Mouse (Mus musculus) T-cell, adult 66 days (primary cell): ENCODE results near the gene Ube2q1. TPM values are rescaled to one million over a fixed set of nuclear protein-coding genes. Genes with fewer than 3 reads are reported as not detected.

Source experiments
- total RNA-seq, 2 experiments: library from RNA; stranded (reverse); gene quantifications; 3 replicates in 1 of 2; 4 replicates in 1 of 2; pipeline ENCODE4 v1.2.4; 2023

Ube2q1 gene
- total RNA-seq, result 10 to 100 TPM; 92.0 to 92.1 TPM

DNA sequence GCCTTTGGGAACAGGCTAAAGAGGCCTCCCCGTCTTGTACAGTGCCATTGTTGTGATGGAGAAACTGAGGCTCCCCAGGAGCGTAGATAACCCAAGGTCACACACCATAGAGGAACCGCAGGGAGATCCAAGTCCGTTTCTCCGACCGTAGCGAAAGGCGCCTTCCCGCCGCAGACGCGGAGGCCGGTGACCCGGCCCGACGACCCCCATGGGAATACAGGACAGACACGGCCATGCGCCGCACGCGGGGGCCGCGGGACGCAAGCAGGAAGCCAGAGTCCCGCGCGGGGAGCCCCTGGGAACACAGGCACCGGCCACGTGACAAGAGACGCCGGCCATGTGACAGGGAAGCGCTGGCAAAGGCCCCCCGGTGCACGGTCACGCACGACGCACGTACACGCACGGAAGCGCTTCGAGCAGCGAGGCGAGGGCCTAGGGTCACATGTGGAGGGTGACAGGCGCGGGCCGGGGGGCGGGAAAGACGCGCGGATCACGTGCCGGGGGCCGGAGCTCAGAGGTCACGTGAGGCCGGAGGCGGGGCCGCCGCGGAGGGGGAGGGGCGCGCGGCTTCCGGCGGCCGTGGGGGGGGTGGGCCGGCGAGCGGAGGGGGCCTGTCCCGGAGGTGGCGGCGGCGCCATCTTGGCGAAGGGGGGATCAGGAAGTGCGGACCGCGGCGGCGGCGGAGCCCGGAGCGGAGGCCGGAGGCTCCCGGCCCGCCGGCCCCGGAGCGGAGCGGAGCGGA, at the start of gene Ube2q1:
Gene Ube2q1, plus strand, starts transcription at position 649 of the 742 bp plus-strand sequence.

DNA sequence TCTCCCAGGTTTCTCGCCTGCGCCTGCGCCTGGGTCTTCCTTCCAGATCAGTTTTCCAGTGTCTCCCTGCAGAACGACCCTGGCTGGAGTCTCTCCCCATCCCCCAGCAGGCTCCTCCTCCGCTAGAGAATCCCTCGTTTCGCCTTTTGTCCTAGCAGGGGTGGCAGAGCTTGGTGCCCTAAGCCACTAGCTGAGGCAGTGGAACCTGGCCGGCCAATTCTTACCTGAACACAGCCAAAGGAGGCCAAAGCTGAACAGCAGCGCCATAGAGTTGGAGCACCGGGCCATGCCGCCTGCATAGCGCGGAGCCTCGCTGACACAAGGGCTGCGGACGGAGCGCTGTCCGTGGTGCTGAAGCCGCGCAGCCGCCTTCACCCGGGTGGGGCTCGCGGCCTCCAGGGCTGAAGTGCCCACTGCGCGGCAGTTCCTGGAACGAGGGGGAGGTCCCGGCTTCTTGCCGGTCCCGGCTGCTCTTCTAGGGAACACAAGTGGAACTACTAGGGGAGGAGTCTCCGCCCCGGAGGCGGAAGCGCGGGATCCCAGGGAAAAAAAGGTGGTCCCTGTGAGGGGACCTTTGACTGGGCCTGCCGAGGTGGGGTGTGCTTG, 9.2 kb upstream of the Ube2q1 start, which contains the start of gene Chrnb2:
Gene Chrnb2, minus strand, starts transcription at position 514 of the 606 bp plus-strand sequence.

DNA sequence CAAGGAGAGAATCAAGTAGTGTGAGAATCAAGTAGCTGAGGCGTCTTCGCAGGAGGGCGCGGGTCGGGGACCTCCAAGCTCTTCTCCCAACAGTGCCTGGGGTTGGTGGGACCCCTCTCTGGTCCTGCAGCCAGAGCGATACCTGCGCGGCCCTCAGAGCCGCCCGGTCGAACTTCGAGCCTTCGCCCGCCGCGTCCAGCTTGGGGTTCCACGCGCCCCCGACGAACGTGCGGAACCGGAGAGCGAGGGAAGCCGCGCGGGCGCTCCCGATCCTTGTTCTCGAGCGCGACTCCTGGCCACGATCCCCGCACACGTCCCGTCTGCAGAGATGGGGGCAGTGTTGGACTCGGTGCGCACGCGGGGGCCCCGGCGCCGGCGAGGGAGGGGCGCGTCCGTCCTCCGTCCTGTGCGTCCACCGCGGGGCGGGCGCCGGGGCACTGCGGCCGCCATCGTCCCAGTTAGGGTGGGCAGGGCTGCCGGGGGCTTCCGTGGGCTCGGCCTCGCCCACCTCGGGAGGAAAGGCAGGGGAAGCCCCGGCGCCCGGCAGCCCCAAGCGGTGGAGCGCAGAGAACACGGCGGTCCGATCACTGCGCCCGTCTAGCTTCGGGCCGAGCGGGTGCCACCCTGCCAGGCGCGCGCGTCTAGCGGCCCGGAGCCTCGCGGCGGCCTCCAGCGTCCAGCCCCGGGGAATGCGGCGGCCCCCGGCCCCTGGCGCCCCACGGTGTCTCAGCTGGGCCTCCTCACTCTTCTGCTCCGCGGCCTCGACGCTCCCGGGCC, 57.6 kb downstream of the Ube2q1 start, which contains the start of gene She:
Gene She, plus strand, starts transcription at position 556 of the 777 bp plus-strand sequence.

Other genes starting within 250 kb of the Ube2q1 start
- gene Adar, start 58.6 kb upstream of the Ube2q1 start, total RNA-seq, result 100 to 1,000 TPM; 147 to 166 TPM
- gene Chrnb2, start 9.0 kb upstream of the Ube2q1 start, total RNA-seq, result 1 to 10 TPM; 2.6 to 3.5 TPM
- 1 to 10 TPM; 2.0 TPM for gene She, start 57.8 kb downstream of the Ube2q1 start, total RNA-seq
- 100 to 1,000 TPM; 123 to 140 TPM for gene Il6ra, start 139.6 kb downstream of the Ube2q1 start, total RNA-seq
- gene Atp8b2, start 189.9 kb downstream of the Ube2q1 start, total RNA-seq, result 100 to 1,000 TPM; 134 to 136 TPM
- 10 to 100 TPM; 54.0 to 60.6 TPM for gene Hax1, start 225.2 kb downstream of the Ube2q1 start, total RNA-seq